Mouse (Mus musculus) heart, embryonic 14.5 days (tissue): Measurements from ENCODE around the gene P2ry2. TPM values are rescaled to one million over a fixed set of nuclear protein-coding genes. Genes with fewer than 3 reads are reported as not detected.

Experiments
- ATAC-seq: fragments of 200-750 bp; cut with Nextera tagmentation; 2 replicates; pipeline ENCODE4 v1.8.0; 2017; ENCODE audit warnings: low read depth, moderate TSS enrichment; ENCODE audit not compliant: insufficient number of reproducible peaks, insufficient read depth, low FRiP score
- H3K27ac ChIP-seq, 2 experiments: fragments of 200-500 bp in 1 of 2; fragments of 300-500 bp in 1 of 2; sonication (generic) in 1 of 2; replicated peaks in 1 of 2; 2 replicates each; pipeline ENCODE4 v1.5.1; 2012 to 2014; ENCODE audit warnings: low read depth in 2 of 2, low read length in 2 of 2, control low read depth in 1 of 2, mild to moderate bottlenecking in 1 of 2, mixed read lengths in 1 of 2; ENCODE audit not compliant: control insufficient read depth in 1 of 2, insufficient read depth in 1 of 2
- H3K27me3 ChIP-seq: fragments of 300-500 bp; sonication (generic); 2 replicates; pipeline ENCODE4 v1.6.1; 2014; ENCODE audit warnings: mild to moderate bottlenecking, low read length, control low read depth; ENCODE audit not compliant: control insufficient read depth, insufficient read depth
- H3K36me3 ChIP-seq: fragments of 300-500 bp; sonication (generic); 2 replicates; pipeline ENCODE4 v1.6.1; 2014; ENCODE audit warnings: mild to moderate bottlenecking, control low read depth, low read length, mixed read lengths; ENCODE audit not compliant: control insufficient read depth, insufficient read depth
- H3K4me1 ChIP-seq, 2 experiments: fragments of 200-500 bp in 1 of 2; fragments of 300-500 bp in 1 of 2; sonication (generic) in 1 of 2; 2 replicates each; pipeline ENCODE4 v1.6.1; 2012 to 2014; ENCODE audit warnings: low read length in 2 of 2, control low read depth in 1 of 2, mixed read lengths in 1 of 2; ENCODE audit not compliant: control insufficient read depth in 2 of 2, insufficient read depth in 2 of 2
- H3K4me2 ChIP-seq: fragments of 300-500 bp; sonication (generic); 2 replicates; pipeline ENCODE4 v1.6.1; 2014; ENCODE audit warnings: mild to moderate bottlenecking, low read length
- H3K4me3 ChIP-seq, 2 experiments: fragments of 200-500 bp in 1 of 2; fragments of 300-500 bp in 1 of 2; sonication (generic) in 1 of 2; 2 replicates each; pipeline ENCODE4 v1.5.1; 2012 to 2014; ENCODE audit warnings: low read length in 2 of 2, mild to moderate bottlenecking in 2 of 2, control low read depth in 1 of 2, low read depth in 1 of 2, moderate library complexity in 1 of 2; ENCODE audit not compliant: control insufficient read depth in 1 of 2, insufficient read depth in 1 of 2
- H3K9ac ChIP-seq: fragments of 300-500 bp; sonication (generic); 2 replicates; pipeline ENCODE4 v1.6.1; 2014; ENCODE audit warnings: mild to moderate bottlenecking, low read length
- H3K9me3 ChIP-seq: fragments of 300-500 bp; sonication (generic); 2 replicates; pipeline ENCODE4 v1.6.1; 2016; ENCODE audit warnings: low read length, control low read depth; ENCODE audit not compliant: control insufficient read depth
- WGBS: fragments of 180-500 bp; shearing (Covaris S2); extraction: QIAGEN DNeasy Blood & Tissue Kit; methylation state at CpG from one replicate; pipeline ENCODE4 v1.1.7; 2014; 5-methylcytosine and 5-hydroxymethylcytosine counted together
- polyA plus RNA-seq: library from polyadenylated mRNA; unstranded; fragments of >200 nt; fragmentation: Nextera tagmentation; extraction: Ambion mirVana; gene quantifications from 2 replicates; pipeline ENCODE4 v1.2.1, GENCODE M21; 2014

P2ry2 gene
- polyA plus RNA-seq, 1 experiment from 2014 or later = 1.8 TPM

- H3K4me3 ChIP-seq = no peak overlapping the region
- peaks cover 3% of the 10 kb centered on the region; the same call in 1 of the 2 replicates for H3K27me3 ChIP-seq
- H3K4me2 ChIP-seq = no peak overlapping the region
- no peaks in the 10 kb centered on the region for H3K9me3 ChIP-seq
- 68% methylated on average over 10 of the region's 10 CpGs for WGBS
- H3K27ac ChIP-seq = no peak overlapping the region
- H3K36me3 ChIP-seq = no peaks in the 10 kb centered on the region
- H3K9ac ChIP-seq = no peak overlapping the region
- H3K4me1 ChIP-seq = no peaks in the 10 kb centered on the region; a peak in 1 of 4 replicates
- ATAC-seq = no peak
Observed at GRCm38 (mm10) chr7:101027623-101028443, 15.2 kb upstream of the P2ry2 start.

DNA sequence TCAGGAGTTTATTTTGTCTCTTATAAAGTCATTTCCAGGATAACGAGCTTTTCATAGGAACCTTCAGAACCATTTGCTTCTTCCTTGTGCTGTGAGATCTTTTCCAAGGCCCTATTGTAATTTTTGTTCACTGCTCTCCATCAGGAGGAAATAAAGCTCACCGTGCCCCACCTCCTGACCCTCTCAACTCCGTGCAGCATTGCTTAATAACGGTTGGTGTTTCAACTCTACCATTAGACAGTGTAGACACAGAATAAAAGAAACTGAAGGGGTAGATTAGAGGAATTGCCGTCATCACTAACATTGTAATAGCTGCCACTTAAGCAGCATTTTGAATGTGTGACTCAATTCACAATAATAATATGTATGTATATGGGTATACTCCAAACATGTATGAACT, 14.2 kb upstream of the P2ry2 start:
- no peak for ATAC-seq
- no peak overlapping the region for H3K9ac ChIP-seq
- H3K4me1 ChIP-seq = no peaks in the 10 kb centered on the region; a peak in 1 of 4 replicates
- H3K9me3 ChIP-seq = no peaks in the 10 kb centered on the region
- 73% methylated on average over 5 of the region's 5 CpGs for WGBS
- no peak overlapping the region for H3K4me3 ChIP-seq
- H3K4me2 ChIP-seq = no peak overlapping the region
- no peaks in the 10 kb centered on the region for H3K36me3 ChIP-seq
- no peak overlapping the region for H3K27ac ChIP-seq
- no peaks in the 10 kb centered on the region for H3K27me3 ChIP-seq

DNA sequence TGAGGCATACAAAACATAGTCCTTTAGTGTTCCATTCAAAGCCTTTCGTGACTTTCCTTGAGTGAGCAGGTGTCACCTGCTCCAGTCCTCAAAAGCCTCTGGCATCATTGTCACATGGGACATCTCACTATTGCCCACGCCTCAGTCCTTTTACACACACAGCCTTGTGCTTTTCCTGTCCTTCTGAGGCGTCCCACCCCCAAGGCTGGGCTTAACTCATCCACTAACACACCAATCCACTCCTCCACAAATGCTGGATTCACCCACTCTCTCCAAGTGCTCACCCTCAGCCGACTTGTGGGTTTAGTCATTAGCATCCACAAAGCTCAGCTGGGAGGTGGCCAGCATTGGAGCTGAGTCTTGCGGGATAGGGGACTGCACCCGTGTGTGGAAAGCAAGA, 4.8 kb upstream of the P2ry2 start:
- Histone ChIP-seq H3K4me3 (no peak overlapping the region), H3K36me3 (no peaks in the 10 kb centered on the region), H3K9me3 (no peaks in the 10 kb centered on the region), H3K27ac (peak overlapping the region; percentile 21 to 56; a peak in 1 of 4 replicates), H3K4me2 (no peak overlapping the region), H3K9ac (no peak overlapping the region), H3K27me3 (peaks cover 23% of the 10 kb centered on the region), H3K4me1 (peaks cover under 1 to 7% of the 10 kb centered on the region in 2 experiments; a peak in 2 of 4 replicates)
- ATAC-seq = no peak
- WGBS = 53% methylated on average over 6 of the region's 6 CpGs

DNA sequence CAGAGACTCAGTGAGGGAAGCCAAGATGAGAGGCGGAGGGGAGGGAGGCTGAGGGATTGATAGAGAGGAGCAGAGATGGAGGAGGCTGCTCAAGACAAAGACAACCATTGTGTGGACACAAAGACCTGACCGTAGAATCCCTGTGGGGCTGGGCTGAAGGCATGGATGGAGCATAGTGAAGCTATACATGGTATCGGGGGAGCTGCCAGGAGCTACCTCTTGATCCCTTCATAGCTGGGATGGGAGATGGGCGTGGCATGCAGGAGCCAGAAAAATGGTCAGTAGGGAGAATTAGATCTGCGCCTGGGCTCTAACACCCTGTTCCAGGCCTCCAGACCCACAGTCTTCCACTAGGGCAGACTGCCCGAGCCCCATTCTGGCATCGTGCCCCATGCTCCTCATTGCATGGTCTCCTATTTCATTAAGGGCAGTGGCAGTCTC, 4.4 kb upstream of the P2ry2 start:
- ATAC-seq = 0 out of 2 replicates have a peak, but pooled peaks have one; percentile 14
- Histone ChIP-seq H3K27ac (peak overlapping the region; percentile 21 to 56; a peak in 2 of 4 replicates), H3K4me2 (no peak overlapping the region), H3K4me3 (no peak overlapping the region), H3K9ac (no peak overlapping the region), H3K9me3 (no peaks in the 10 kb centered on the region), H3K27me3 (peaks cover 28% of the 10 kb centered on the region), H3K4me1 (peaks cover 5 to 9% of the 10 kb centered on the region in 2 experiments; a peak in 3 of 4 replicates), H3K36me3 (no peaks in the 10 kb centered on the region)
- WGBS = 76% methylated on average over 7 of the region's 7 CpGs

- no peak for ATAC-seq
- Histone ChIP-seq H3K4me1 (peaks cover 5 to 12% of the 10 kb centered on the region in 2 experiments; a peak in 3 of 4 replicates), H3K4me2 (no peak overlapping the region), H3K27me3 (peaks cover 43% of the 10 kb centered on the region), H3K9me3 (no peaks in the 10 kb centered on the region), H3K4me3 (no peak overlapping the region), H3K27ac (no peak overlapping the region), H3K36me3 (no peaks in the 10 kb centered on the region), H3K9ac (no peak overlapping the region)
- 76% methylated on average over 1 of the region's 1 CpGs for WGBS
Observed at GRCm38 (mm10) chr7:101014985-101015384, 2.3 kb upstream of the P2ry2 start.

DNA sequence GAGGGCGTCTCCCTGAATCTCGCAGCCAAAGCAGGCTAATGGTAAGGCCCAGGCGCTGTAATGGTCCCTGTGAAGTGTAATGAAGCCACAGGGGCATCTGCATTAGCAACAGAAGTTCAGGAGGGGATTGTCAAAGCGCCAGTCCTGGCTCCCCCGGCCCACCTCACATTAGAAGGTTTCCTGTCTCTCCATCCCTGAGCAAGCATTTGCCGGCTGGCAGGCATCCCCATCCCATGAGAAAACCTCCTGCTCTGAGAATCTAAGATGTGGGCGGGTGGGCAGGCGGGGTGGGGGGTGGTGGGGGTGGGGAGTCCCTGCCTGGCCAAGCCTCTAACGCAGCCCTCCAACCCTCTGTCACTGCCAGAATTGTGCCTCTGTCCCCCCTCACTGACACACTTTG, 1.4 kb upstream of the P2ry2 start:
- ATAC-seq = no peak
- Histone ChIP-seq H3K27ac (no peak overlapping the region), H3K4me2 (no peak overlapping the region), H3K4me1 (peaks cover 5 to 12% of the 10 kb centered on the region in 2 experiments; a peak in 3 of 4 replicates), H3K9ac (no peak overlapping the region), H3K27me3 (peaks cover 52% of the 10 kb centered on the region), H3K9me3 (no peaks in the 10 kb centered on the region), H3K4me3 (no peak overlapping the region), H3K36me3 (no peaks in the 10 kb centered on the region)
- WGBS = 45% methylated on average over 9 of the region's 9 CpGs

DNA sequence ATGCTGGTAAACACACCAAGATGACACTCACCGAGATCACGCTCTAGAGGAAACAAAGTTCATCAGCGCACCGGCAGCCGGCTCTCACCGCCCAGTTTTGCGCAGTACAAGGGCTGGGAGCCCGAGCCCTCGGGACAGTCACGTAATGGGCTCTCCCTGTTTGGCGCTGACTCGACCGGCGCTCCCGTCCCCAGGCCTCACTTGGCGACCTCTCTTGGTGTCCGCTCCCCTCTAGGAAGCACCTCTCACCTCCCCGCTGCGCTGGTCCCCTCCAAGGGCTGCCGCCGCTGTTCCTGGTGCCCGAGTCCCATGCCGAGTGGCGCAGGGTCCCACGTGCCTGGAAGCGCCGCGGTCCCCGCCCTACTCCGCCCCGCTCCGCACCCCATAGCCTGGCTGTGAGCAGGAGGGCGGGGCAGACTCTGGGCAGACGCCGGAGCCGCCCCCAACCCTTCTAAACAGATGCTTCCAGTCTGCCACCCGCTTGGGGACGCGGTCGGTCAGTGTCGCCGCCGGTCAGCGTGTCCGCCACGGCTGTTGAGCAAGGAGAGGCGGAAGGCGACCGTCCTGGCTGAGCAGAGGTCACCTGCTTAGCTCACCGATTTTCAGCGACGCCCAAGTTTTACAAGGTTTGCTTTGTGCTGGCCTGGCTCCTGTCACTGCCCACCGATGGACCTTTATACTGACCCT, 842 bp downstream of the P2ry2 start:
- under 1% methylated on average over 52 of the region's 53 CpGs for whole genome bisulfite sequencing
- H3K27ac ChIP-seq = no peak overlapping the region
- peak overlapping the region; percentile 96 for H3K4me2 ChIP-seq
- peak overlapping the region; percentile 71 for H3K9ac ChIP-seq
- H3K9me3 ChIP-seq = no peaks in the 10 kb centered on the region
- peaks cover 5 to 8% of the 10 kb centered on the region in 2 experiments; a peak in 2 of 4 replicates for H3K4me1 ChIP-seq
- peak overlapping the region; percentile 57 to 60 for H3K4me3 ChIP-seq
- peak; percentile 91 for ATAC-seq
- no peaks in the 10 kb centered on the region for H3K36me3 ChIP-seq
- H3K27me3 ChIP-seq = peaks cover 43% of the 10 kb centered on the region
